Mouse (Mus musculus) natural killer cell, adult 2 months (primary cell): ENCODE measurements around the gene Gcgr.

Experiments used
- DNase-seq, 2 experiments: peaks; one replicate each; pipeline ENCODE4 v3.0.0; 2022; ENCODE audit warnings: low spot score in 2 of 2

Gcgr gene

DNA sequence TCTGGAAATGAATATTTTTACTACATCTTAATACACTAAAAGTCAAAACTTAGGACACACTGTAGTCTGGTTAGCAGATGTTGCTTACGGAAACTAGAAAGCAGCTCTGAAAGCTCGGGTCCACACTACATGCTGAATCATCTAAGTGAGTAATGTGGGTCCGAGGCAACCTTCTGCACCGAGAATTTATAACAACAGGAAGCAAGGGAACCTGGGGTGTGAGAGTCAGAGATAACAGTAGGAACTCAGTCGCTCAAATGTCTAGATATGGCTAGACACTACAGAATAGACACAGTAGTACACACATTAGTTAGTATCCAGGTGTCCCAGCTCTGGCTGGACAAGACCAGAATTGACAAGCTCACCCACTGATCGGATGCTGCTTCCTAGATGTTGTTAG, 58.0 kb downstream of the Gcgr start:
- DNase-seq, result no peak
